Comparison of ENCODE assay signal across 8 mouse cellular contexts in genomic region chr10:117078284-117078683, GRCm38 (mm10). TPM values are rescaled to one million over a fixed set of nuclear protein-coding genes. Genes with fewer than 3 reads are reported as not detected.
DNase-seq lines count a peak whose midpoint lies in the region; ATAC-seq lines count a peak whose summit lies in the region.

No protein-coding gene starts in this region.

- intact Hi-C loops in left cerebral cortex, postnatal 36 days (cut with DNase I) = no loop called here

- H3K4me1 ChIP-seq in midbrain, embryonic 14.5 days (ENCODE audit: control insufficient read depth, insufficient read depth, low read length) = no peaks in the 10 kb centered on the region
- no peaks in the 10 kb centered on the region for H3K4me1 ChIP-seq in midbrain, embryonic 16.5 days (ENCODE audit: control insufficient read depth, insufficient read depth, low read length)
- peaks cover 16% of the 10 kb centered on the region for H3K4me1 ChIP-seq in liver, embryonic 15.5 days (replicated peaks)

- peaks cover 59% of the 10 kb centered on the region for H3K36me3 ChIP-seq in midbrain, embryonic 14.5 days (ENCODE audit: control insufficient read depth, insufficient read depth, low read length)
- H3K36me3 ChIP-seq in midbrain, embryonic 16.5 days (ENCODE audit: control insufficient read depth, insufficient read depth, low read length) = peaks cover 37% of the 10 kb centered on the region
- peaks cover 86% of the 10 kb centered on the region for H3K36me3 ChIP-seq in liver, embryonic 15.5 days (replicated peaks)

- DNase-seq in cerebellum, adult 9-10 months = no peak
- DNase-seq in midbrain, embryonic 14.5 days = peak; percentile 26
- peak; percentile 18 for DNase-seq in forelimb bud, embryonic 11.5 days (ENCODE audit: low read depth, low spot score)
- peak; percentile 64 to 80 for DNase-seq in spleen, postnatal 4 days (ENCODE audit: low spot score in 2 of 2)
- DNase-seq in left cerebral cortex, postnatal 36 days (ENCODE audit: low spot score in 2 of 2) = no peak

- H3K27ac ChIP-seq in midbrain, embryonic 14.5 days (replicated peaks; ENCODE audit: low read depth, low read length) = no peak overlapping the region
- H3K27ac ChIP-seq in midbrain, embryonic 16.5 days (ENCODE audit: low read length) = no peak overlapping the region
- no peak overlapping the region for H3K27ac ChIP-seq in liver, embryonic 15.5 days (replicated peaks)

- no peak overlapping the region for H3K4me2 ChIP-seq in midbrain, embryonic 14.5 days (ENCODE audit: low read length)
- H3K4me2 ChIP-seq in midbrain, embryonic 16.5 days (ENCODE audit: low read length) = no peak overlapping the region
- H3K4me2 ChIP-seq in liver, embryonic 15.5 days = no peak overlapping the region

- peak; percentile 40; the same call in 1 of the 2 replicates for ATAC-seq in cerebellum, adult (ENCODE audit: insufficient number of reproducible peaks, low FRiP score, low TSS enrichment)
- ATAC-seq in midbrain, embryonic 14.5 days (ENCODE audit: low FRiP score, low TSS enrichment) = no peak
- no peak for ATAC-seq in midbrain, embryonic 16.5 days
- ATAC-seq in liver, embryonic 15.5 days (ENCODE audit: insufficient read depth) = peak; percentile 59; the same call in 1 of the 2 replicates

- no peaks in the 10 kb centered on the region for H3K27me3 ChIP-seq in midbrain, embryonic 14.5 days (ENCODE audit: control insufficient read depth, insufficient read depth, low read length)
- H3K27me3 ChIP-seq in midbrain, embryonic 16.5 days (ENCODE audit: control insufficient read depth, insufficient read depth, low read depth, low read length) = no peaks in the 10 kb centered on the region
- H3K27me3 ChIP-seq in liver, embryonic 15.5 days = no peaks in the 10 kb centered on the region

- no peaks in the 10 kb centered on the region for H3K9me3 ChIP-seq in midbrain, embryonic 14.5 days (ENCODE audit: control insufficient read depth, low read length)
- no peaks in the 10 kb centered on the region for H3K9me3 ChIP-seq in midbrain, embryonic 16.5 days (replicated peaks; ENCODE audit: control insufficient read depth, low read length, poor library complexity, severe bottlenecking)
- no peaks in the 10 kb centered on the region for H3K9me3 ChIP-seq in liver, embryonic 15.5 days (replicated peaks)

- no peak overlapping the region for H3K4me3 ChIP-seq in midbrain, embryonic 14.5 days (replicated peaks; ENCODE audit: low read depth, low read length)
- no peak overlapping the region for H3K4me3 ChIP-seq in midbrain, embryonic 16.5 days (ENCODE audit: low read depth, low read length)
- no peak overlapping the region for H3K4me3 ChIP-seq in liver, embryonic 15.5 days (replicated peaks)

- 81% methylated on average over 6 of the region's 6 CpGs for WGBS in midbrain, embryonic 14.5 days
- WGBS in midbrain, embryonic 16.5 days = 85% methylated on average over 6 of the region's 6 CpGs
- WGBS in liver, embryonic 15.5 days (ENCODE audit: insufficient replicate concordance) = 64% methylated on average over 6 of the region's 6 CpGs

- H3K9ac ChIP-seq in midbrain, embryonic 14.5 days (replicated peaks; ENCODE audit: low read length) = no peak overlapping the region
- no peak overlapping the region for H3K9ac ChIP-seq in midbrain, embryonic 16.5 days (ENCODE audit: low read depth, low read length)
- no peak overlapping the region for H3K9ac ChIP-seq in liver, embryonic 15.5 days

RNA-seq across cellular contexts. Expression of gene Cct2, which starts 14.7 kb away (rescaled TPM):
- 255 and 277 TPM in 2 replicates for polyA plus RNA-seq in midbrain, embryonic 14.5 days (2014; fragmentation: Nextera tagmentation; extraction: Ambion mirVana)
- polyA plus RNA-seq in midbrain, embryonic 16.5 days (2015; fragmentation: Nextera tagmentation; extraction: Ambion mirVana) = 232 and 235 TPM in 2 replicates
- polyA plus RNA-seq in liver, embryonic 15.5 days (2015; fragmentation: Nextera tagmentation; extraction: Ambion mirVana) = 141 and 142 TPM in 2 replicates
- 100 to 1,000 TPM; 155 to 156 TPM for total RNA-seq in left cerebral cortex, postnatal 36 days (2021)

RNA-seq across cellular contexts. Expression of gene Lrrc10, which starts 33.1 kb away (rescaled TPM):
- polyA plus RNA-seq in midbrain, embryonic 14.5 days (2014; fragmentation: Nextera tagmentation; extraction: Ambion mirVana) = not detected in 2 replicates
- polyA plus RNA-seq in midbrain, embryonic 16.5 days (2015; fragmentation: Nextera tagmentation; extraction: Ambion mirVana) = not detected in 2 replicates
- not detected in 2 replicates for polyA plus RNA-seq in liver, embryonic 15.5 days (2015; fragmentation: Nextera tagmentation; extraction: Ambion mirVana)
- total RNA-seq in left cerebral cortex, postnatal 36 days (2021) = not detected

Comparison
In these comparisons a context has a peak if more than half of its experiments do, and no peak if none do; other contexts are left out.
1. ATAC-seq: peak in cerebellum, adult (single experiment) and liver, embryonic 15.5 days (single experiment); none in midbrain, embryonic 14.5 days (single experiment) and midbrain, embryonic 16.5 days (single experiment).
2. DNase-seq: peak in midbrain, embryonic 14.5 days (single experiment), forelimb bud, embryonic 11.5 days (single experiment) and spleen, postnatal 4 days (2 of 2); none in cerebellum, adult 9-10 months (single experiment) and left cerebral cortex, postnatal 36 days (0 of 2).